Mouse (Mus musculus) large intestine, adult 2 months (tissue): ENCODE measurements at regions not wholly inside any gene's neighbourhood (a gene's known extent, or its start where the extent isn't known, plus 50 kb on each side); places are given as distances from the start of the nearest gene placed in this dataset.

ENCODE experiments used
- DNase-seq: peaks from one replicate; pipeline ENCODE4 v3.0.0-alpha.2; 2012; ENCODE audit warnings: low read depth, low spot score
- WGBS: fragments of 180-500 bp; shearing (Covaris S2); methylation state at CpG from one replicate; pipeline ENCODE4 v1.1.7; 2018; 5-methylcytosine and 5-hydroxymethylcytosine counted together

GRCm38 (mm10) chr2:57597694-57598358 is 360.4 kb downstream of the Gpd2 start:
- 24% methylated on average over 9 of the region's 9 CpGs for WGBS

DNA sequence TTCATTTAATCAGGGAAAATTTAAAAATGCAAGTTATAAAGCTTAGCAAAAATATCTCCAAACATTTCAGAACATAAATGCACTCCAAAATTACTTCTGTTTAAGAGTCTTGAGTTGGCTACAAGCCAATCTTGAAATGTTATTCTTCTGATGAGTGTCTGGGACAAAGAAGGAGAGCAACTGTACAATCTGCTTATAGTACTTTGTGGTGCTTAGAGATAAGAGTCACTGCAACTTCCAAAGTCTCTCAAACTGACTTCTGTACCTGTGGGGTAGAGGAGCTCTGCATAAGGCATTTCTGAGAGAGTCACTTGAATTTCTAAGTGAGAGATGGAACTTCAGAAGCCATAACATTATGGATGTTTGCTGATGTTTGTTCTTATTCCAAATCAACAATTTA is 374.2 kb downstream of the Gpd2 start:
- DNase-seq, result no peak

More at GRCm38 (mm10) chr2:57597694-57598358, 360.4 kb downstream of the Gpd2 start:
- DNase-seq, result no peak

DNA sequence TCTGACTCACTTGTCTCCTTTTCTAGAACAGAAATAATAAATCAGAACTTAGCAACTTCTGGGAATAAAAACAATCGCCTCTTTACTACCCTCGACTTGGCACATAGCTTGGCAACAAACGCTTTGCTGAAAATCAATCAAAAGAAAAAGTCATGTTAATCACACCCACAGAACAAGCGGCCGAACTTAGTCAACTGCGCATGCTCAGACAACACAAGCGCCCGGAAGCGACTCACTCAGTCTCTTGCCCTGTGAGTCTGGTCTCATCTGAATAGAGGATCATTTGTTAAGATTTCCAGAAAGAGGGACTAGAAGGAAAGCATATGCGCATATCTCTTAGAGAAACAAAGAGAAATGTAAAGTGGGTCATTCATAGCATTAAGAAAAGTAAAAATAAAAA is 375.8 kb downstream of the Gpd2 start:
- WGBS, result 74% methylated on average over 10 of the region's 10 CpGs
- DNase-seq, result no peak

DNA sequence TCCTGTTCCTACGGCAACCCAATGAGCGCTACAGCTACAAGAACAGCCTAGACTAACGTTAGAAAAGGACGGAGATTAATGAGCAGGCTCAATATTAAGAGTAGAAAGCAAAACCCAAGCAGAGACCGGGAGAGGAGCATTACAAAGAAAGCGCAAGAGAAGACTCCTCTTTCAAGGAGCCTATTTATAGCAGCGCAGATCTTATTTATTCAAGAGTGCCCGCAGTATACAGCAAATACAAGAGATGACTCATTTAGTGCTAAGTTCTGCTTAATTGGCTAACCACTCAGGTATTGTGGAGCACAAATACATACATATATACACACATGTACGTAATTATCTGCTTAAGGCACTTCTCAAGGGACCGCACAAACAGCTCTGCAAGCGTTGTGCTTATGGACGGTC is 377.2 kb downstream of the Gpd2 start:
- WGBS, result 72% methylated on average over 12 of the region's 12 CpGs

GRCm38 (mm10) chr2:57616525-57617225 is 379.2 kb downstream of the Gpd2 start:
- 4% methylated on average over 19 of the region's 19 CpGs for WGBS
- DNase-seq, result no peak

More for the DNA sequence above, 377.2 kb downstream of the Gpd2 start:
- no peak for DNase-seq

GRCm38 (mm10) chr2:57617258-57617657 is 379.8 kb downstream of the Gpd2 start:
- WGBS, result 66% methylated on average over 2 of the region's 2 CpGs
- DNase-seq, result no peak

GRCm38 (mm10) chr2:57644117-57644516 is 353.6 kb upstream of the Galnt5 start:
- no peak for DNase-seq
- WGBS, result 47% methylated on average over 2 of the region's 2 CpGs

- WGBS, result 63% methylated on average over 2 of the region's 2 CpGs
- DNase-seq, result no peak
These were observed 353.1 kb upstream of the Galnt5 start for GRCm38 (mm10) chr2:57644541-57644940.

DNA sequence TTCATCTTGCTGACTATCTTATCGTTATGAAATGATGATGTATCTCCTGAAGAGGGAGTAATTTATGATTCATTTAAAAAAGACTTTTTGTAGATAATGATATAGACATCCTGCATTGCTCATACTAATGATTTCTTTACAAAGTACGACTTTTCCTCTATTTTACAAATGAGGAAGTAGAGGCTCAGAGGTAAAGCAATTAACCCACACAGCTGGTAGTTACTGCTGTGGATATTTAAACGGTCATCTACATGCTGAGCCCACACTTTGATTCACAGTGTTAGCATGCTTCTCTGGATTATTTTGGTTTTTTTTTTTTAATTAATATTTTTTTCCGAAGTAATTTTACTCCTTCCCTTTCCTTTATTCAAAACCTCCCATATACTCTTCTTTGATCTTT is 348.7 kb upstream of the Galnt5 start:
- WGBS, result 71% methylated on average over 4 of the region's 4 CpGs

GRCm38 (mm10) chr2:57657409-57657808 is 340.3 kb upstream of the Galnt5 start:
- no peak for DNase-seq
- WGBS, result 82% methylated on average over 4 of the region's 4 CpGs

More for the DNA sequence above, 348.7 kb upstream of the Galnt5 start:
- DNase-seq, result no peak

GRCm38 (mm10) chr2:57661838-57662237 is 335.8 kb upstream of the Galnt5 start:
- DNase-seq, result no peak
- WGBS, result 76% methylated on average over 1 of the region's 1 CpGs

DNA sequence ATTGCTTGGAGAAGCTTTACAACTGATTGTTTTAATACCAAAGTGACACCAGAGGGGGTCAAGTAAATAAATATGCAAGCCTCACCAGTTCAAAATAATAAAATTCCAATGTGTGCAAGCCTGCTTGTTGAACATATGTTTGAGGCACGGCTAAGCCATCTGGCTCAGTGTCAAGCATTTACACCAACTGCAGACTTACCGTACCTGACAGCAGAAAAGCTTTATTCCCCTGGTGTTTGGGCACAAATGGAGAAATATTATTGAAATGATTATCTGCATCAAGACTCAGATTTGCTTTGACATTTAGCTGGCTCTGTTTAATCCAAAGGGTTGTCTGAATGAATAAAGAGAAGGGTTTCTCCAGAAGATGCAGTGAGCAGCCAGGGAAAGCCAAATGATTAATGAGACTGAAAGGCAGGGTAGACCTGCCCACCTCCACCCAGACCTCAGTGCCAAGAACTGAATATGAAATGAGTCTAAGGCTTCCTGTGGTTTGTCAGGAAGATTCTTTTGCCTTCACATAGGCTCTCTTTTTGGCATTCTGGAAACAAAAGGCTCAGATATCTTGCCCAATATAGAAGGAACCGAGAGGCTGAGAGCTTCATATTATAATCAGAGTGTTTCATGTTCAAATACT is 325.6 kb upstream of the Galnt5 start:
- WGBS, result 56% methylated on average over 3 of the region's 3 CpGs
- DNase-seq, result no peak

- 52% methylated on average over 3 of the region's 3 CpGs for WGBS
- DNase-seq, result no peak
These were observed 307.8 kb upstream of the Galnt5 start for GRCm38 (mm10) chr2:57689877-57690276.

- WGBS, result 53% methylated on average over 11 of the region's 11 CpGs
These were observed 300.5 kb upstream of the Galnt5 start for GRCm38 (mm10) chr2:57696992-57697772.

GRCm38 (mm10) chr2:57698659-57699061 is 299.0 kb upstream of the Galnt5 start:
- WGBS, result 7% methylated on average over 11 of the region's 11 CpGs
- DNase-seq, result peak; percentile 1

More at GRCm38 (mm10) chr2:57696992-57697772, 300.5 kb upstream of the Galnt5 start:
- no peak for DNase-seq

GRCm38 (mm10) chr2:57699226-57699625 is 298.5 kb upstream of the Galnt5 start:
- DNase-seq, result no peak
- 49% methylated on average over 4 of the region's 4 CpGs for WGBS

DNA sequence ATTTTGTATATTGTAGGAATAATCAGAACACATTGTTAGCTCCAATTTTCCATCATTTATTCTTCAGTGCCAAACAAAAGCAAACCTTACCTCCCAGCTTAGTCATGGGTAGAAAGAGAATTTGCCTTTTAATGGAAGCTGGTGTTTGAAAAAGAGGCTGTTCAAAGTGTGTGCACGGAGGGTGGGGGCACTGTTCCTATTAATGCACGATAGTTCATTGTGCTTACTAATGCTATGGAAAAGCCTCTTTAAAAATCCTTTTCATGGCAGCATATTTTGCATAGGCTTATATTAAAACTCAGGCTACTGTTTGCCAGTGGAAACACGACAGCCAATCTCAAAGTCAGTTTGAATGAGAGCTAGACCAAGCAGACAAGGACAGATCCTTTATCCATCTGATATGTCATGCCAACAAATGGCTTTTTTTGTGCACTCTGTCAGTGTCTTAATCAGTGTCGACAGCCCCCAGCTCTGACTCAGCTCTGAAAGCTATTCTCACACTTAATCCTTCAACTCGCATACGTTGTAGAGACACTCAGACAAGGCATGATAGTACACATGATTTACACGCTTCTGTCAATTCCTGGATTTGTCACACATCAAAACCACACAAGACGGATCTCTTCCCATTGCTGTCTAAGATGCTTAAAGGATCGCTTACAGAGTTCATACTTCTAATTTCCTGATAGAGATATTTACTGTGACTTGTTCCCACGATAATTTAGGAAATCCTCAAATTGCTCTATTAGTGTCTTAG is 280.8 kb upstream of the Galnt5 start:
- DNase-seq, result no peak
- 81% methylated on average over 10 of the region's 10 CpGs for WGBS
